Mouse (Mus musculus): ENCODE results near the gene Kri1. TPM values are rescaled to one million over a fixed set of nuclear protein-coding genes. Genes with fewer than 3 reads are reported as not detected.
"Not testable (repeated sequence)": the region's sequence is repeated elsewhere in the genome, so short reads cannot be mapped to it uniquely, and the experiment has no call there.

Kri1 gene
- polyA plus RNA-seq, 1 experiment from 2014 or later = 18.0 TPM

DNA sequence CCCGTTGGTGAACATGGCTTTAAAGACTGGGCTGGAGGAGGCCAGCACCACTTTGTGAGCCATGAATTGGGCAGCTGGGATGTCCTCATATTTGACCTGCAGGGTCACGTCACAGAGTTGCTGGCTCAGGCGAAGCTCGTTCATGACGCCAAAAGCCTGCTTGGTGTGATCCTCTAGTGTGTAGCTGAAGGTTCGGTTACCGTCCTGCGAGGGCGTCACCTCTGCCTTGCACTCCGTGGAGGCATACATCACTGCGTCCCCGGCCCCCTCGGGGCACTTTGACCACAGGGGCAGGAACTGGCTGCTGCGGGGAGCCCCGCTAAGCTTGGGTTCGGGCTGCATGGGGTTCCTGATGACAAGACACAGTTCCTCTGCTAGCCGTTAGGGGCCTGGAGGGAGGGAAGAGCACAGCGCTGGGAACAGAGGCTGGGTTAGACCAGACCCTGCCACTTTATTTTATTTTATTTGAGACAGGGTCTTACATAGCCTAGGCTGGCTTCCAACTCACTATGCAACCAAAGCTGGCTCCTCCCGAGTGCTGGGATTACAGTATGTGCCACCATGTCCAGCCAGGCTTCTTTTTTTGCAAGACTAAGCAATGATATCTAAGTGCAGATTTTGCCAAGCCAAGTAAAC lies 50.3 kb downstream of the Kri1 start:
- Histone ChIP-seq H3K9ac (replicated peaks) (peak overlapping the region; percentile 94), H3K36me3 (peaks cover 18% of the 10 kb centered on the region; the same call in 1 of the 2 replicates), H3K4me2 (replicated peaks) (peak overlapping the region; percentile 60), H3K27ac (replicated peaks) (peak overlapping the region; percentile 86), H3K4me1 (peaks cover 22% of the 10 kb centered on the region), H3K27me3 (0 out of 2 replicates have a peak, but pooled peaks cover under 1% of the 10 kb centered on the region), H3K4me3 (peak overlapping the region; percentile 96), H3K9me3 (no peaks in the 10 kb centered on the region)
- WGBS = 21% methylated on average over 19 of the region's 19 CpGs
- ATAC-seq (replicated peaks) = 0 out of 2 replicates have a peak, but pooled peaks have one; percentile 33

DNA sequence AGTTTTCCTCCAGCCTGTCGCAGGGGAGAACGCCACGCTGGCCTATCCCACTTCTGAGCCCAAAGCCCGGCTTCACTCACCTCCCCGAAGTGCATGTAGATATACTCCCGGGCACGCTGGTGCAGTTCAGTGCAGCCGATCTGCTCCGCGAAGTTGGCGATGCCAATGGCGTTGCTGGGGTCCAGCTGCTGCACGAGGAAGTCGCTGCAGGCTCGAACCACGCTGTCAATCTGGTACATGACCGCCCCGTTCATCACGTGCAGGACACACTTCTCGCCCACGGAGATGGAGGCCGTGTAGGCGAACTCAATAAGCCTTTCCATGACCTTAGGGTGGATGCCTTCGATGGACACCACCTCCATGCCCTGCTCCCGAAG lies 50.8 kb downstream of the Kri1 start:
- Histone ChIP-seq H3K36me3 (peaks cover 18% of the 10 kb centered on the region; the same call in 1 of the 2 replicates), H3K4me1 (peaks cover 22% of the 10 kb centered on the region), H3K4me3 (peak overlapping the region; percentile 96; the same call in 1 of the 2 replicates), H3K4me2 (replicated peaks) (peak overlapping the region; percentile 60), H3K9me3 (no peaks in the 10 kb centered on the region), H3K27me3 (no peaks in the 10 kb centered on the region), H3K27ac (replicated peaks) (no peak overlapping the region), H3K9ac (replicated peaks) (peak overlapping the region; percentile 94; the same call in 1 of the 2 replicates)
- 83% methylated on average over 25 of the region's 25 CpGs for WGBS
- ATAC-seq (replicated peaks) = no peak

DNA sequence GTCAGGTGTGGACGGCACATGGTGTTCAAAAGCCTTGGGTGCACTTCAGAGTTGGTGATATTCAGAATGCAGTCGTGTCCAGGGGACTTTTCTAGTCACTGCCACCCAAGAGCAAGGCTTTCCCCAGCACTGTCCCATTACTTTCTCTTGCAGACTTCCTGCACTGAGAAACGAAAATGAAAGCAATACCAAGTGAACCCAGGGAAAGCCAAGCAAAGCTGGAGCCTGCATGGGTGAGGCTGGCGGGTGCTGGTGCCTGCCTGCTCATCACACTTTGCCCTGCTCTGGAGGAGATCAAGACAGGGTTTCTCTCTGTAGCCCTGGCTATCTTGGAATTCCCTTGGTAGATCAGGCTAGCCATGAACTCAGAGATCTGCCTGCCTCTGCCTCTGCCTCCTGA lies 52.4 kb downstream of the Kri1 start:
- Histone ChIP-seq H3K4me3 (no peak overlapping the region), H3K36me3 (peaks cover 24% of the 10 kb centered on the region; the same call in 1 of the 2 replicates), H3K27me3 (no peaks in the 10 kb centered on the region), H3K9ac (replicated peaks) (no peak overlapping the region), H3K27ac (replicated peaks) (no peak overlapping the region), H3K4me2 (replicated peaks) (no peak overlapping the region), H3K9me3 (no peaks in the 10 kb centered on the region), H3K4me1 (peaks cover 22% of the 10 kb centered on the region)
- no peak for ATAC-seq (replicated peaks)
- WGBS = 85% methylated on average over 4 of the region's 4 CpGs

DNA sequence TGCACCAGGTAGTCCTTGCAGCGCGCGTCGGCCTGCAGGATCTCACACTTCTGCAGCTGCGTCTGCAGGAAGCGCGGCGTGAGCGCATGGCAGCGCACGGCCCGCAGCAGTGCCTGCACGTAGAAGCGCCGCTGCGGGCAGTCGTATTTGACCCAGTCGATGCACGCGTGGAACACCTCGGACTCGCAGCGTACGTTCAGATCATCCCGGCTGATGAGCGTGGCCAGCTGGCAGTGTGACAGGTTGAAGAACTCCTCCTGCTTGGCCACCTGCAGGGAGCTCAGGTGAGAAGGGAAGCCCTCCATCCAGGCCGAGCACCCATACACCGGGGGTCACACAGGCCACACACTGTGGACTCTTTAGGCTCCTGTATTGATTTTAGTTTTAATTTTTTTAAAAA lies 54.0 kb downstream of the Kri1 start:
- Histone ChIP-seq H3K4me3 (no peak overlapping the region), H3K4me2 (replicated peaks) (no peak overlapping the region), H3K9me3 (no peaks in the 10 kb centered on the region), H3K9ac (replicated peaks) (no peak overlapping the region), H3K27me3 (no peaks in the 10 kb centered on the region), H3K4me1 (peaks cover 18% of the 10 kb centered on the region), H3K27ac (replicated peaks) (no peak overlapping the region), H3K36me3 (peaks cover 39% of the 10 kb centered on the region; the same call in 1 of the 2 replicates)
- no peak for ATAC-seq (replicated peaks)
- WGBS = 87% methylated on average over 28 of the region's 28 CpGs

DNA sequence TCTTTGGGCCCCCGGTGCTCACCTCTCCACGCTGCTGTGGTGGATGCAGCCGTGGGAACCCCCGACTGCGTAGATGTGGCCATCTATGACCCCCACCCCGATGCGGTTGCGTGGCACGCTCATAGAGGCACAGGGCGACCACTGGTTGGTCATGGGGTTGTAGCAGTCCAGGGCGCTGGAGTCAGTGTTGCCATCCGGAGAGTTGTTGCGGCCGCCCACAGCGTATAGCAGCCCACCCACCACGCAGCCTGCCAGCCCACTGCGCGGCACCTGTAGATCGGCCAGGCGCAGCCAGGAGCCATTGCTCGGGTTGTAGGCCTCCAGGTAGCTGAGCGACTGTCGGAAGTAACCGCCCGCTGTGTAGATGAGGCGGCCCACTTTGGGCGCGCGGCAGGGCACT lies 54.4 kb downstream of the Kri1 start:
- peaks cover 39% of the 10 kb centered on the region; the same call in 1 of the 2 replicates for H3K36me3 ChIP-seq
- no peak overlapping the region for H3K4me3 ChIP-seq
- H3K9me3 ChIP-seq = no peaks in the 10 kb centered on the region
- H3K27ac ChIP-seq (replicated peaks) = no peak overlapping the region
- ATAC-seq (replicated peaks) = no peak
- H3K4me2 ChIP-seq (replicated peaks) = no peak overlapping the region
- 88% methylated on average over 29 of the region's 29 CpGs for WGBS
- no peaks in the 10 kb centered on the region for H3K27me3 ChIP-seq
- peaks cover 18% of the 10 kb centered on the region for H3K4me1 ChIP-seq
- no peak overlapping the region for H3K9ac ChIP-seq (replicated peaks)

DNA sequence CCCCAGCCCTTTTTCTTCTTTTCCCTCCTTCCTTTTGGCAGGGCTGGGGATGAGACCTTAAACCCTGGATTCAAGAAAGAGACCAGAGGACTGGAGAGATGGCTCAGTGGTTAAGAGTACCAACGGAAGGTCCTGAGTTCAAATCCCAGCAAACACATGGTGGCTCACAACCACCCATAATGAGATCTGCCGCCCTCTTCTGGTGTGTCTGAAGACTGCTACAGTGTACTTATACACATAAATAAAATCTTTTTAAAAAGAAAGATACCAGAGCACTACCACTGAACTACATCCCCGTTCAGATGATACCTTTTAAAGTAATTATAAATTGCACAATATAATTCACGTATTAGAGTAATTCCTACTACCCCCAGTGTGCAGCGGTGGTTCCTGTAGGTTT lies 54.9 kb downstream of the Kri1 start:
- WGBS = 87% methylated on average over 5 of the region's 5 CpGs
- no peak overlapping the region for H3K4me2 ChIP-seq (replicated peaks)
- H3K27me3 ChIP-seq = no peaks in the 10 kb centered on the region
- H3K27ac ChIP-seq (replicated peaks) = no peak overlapping the region
- H3K4me1 ChIP-seq = peaks cover 17% of the 10 kb centered on the region
- no peak overlapping the region for H3K9ac ChIP-seq (replicated peaks)
- H3K4me3 ChIP-seq = no peak overlapping the region
- peaks cover 39% of the 10 kb centered on the region; the same call in 1 of the 2 replicates for H3K36me3 ChIP-seq
- no peaks in the 10 kb centered on the region for H3K9me3 ChIP-seq
- ATAC-seq (replicated peaks) = no peak

DNA sequence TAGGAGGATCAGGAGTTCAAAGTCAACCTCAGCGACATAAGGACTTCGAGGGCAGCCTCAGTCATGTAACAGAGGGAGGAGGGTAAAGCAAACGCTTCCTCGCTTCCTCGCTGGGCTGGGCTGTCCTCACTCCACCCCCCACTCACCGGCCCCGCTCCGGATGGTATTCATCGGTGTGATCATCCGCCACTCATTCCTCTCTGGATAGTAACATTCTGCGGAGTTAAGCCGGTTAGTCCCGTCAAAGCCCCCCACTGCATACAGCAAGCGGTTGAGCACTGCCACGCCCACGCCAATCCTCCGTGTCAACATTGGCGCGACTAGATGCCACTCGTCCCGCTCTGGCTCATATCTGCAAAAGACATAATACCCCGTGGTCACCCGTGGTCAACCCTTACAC lies 56.2 kb downstream of the Kri1 start:
- Histone ChIP-seq H3K4me2 (replicated peaks) (no peak overlapping the region), H3K27ac (replicated peaks) (no peak overlapping the region), H3K4me3 (no peak overlapping the region), H3K9ac (replicated peaks) (no peak overlapping the region), H3K36me3 (peaks cover 39% of the 10 kb centered on the region; the same call in 1 of the 2 replicates), H3K4me1 (peaks cover 15% of the 10 kb centered on the region), H3K9me3 (no peaks in the 10 kb centered on the region), H3K27me3 (no peaks in the 10 kb centered on the region)
- ATAC-seq (replicated peaks) = no peak
- 62% methylated on average over 23 of the region's 23 CpGs for WGBS

DNA sequence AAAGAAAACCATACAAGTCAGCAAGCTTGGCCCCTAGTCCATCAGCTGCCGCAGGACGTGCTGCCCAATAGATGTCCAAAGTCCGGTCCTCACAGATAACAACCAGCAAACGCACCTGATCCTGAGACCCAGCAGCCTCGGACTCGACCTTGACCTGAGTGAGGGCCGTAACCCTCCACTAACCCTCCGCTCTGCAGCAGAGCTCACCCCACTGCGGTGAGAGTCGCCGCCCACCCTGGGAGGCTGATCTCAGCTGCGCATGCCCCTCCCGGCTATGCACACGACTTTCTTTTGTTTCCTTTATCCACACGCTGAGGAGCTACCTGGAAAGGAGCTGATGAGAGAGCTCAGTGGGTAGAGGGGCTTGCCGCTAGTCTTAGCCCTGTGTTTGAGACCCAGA lies 60.4 kb downstream of the Kri1 start:
- H3K27ac ChIP-seq (replicated peaks) = 0 out of 2 replicates have a peak overlapping the region, but pooled peaks have one; percentile 9
- peak overlapping the region; percentile 49 for H3K4me2 ChIP-seq (replicated peaks)
- WGBS = 14% methylated on average over 16 of the region's 16 CpGs
- H3K4me1 ChIP-seq = peaks cover 18% of the 10 kb centered on the region
- peak overlapping the region; percentile 48 for H3K9ac ChIP-seq (replicated peaks)
- H3K27me3 ChIP-seq = no peaks in the 10 kb centered on the region
- H3K4me3 ChIP-seq = peak overlapping the region; percentile 33
- peak; percentile 64 for ATAC-seq (replicated peaks)
- H3K36me3 ChIP-seq = peaks cover 21% of the 10 kb centered on the region; the same call in 1 of the 2 replicates
- no peaks in the 10 kb centered on the region for H3K9me3 ChIP-seq

DNA sequence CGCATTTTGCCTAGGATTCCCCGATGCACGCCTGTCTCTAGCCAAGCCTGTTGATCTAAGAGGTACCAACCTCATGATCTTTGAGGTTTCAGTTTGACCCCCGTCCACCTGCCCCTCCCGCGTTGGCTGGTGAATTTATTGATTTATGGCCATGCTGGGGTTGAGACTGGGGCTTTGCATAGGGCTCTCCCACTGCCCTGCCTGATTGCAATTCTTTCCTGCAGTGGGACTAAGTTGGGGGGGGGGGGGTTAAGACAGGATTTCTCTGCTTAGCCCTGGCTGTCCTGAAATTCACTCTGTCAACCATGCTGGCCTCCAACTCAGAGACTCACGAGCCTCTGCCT lies 62.4 kb downstream of the Kri1 start:
- Histone ChIP-seq H3K9ac (replicated peaks) (no peak overlapping the region), H3K4me3 (peak overlapping the region; percentile 3; the same call in 1 of the 2 replicates), H3K4me1 (peaks cover 26% of the 10 kb centered on the region), H3K36me3 (peaks cover 15% of the 10 kb centered on the region; the same call in 1 of the 2 replicates), H3K27me3 (no peaks in the 10 kb centered on the region), H3K9me3 (no peaks in the 10 kb centered on the region), H3K4me2 (replicated peaks) (peak overlapping the region; percentile 22), H3K27ac (replicated peaks) (no peak overlapping the region)
- 22% methylated on average over 7 of the region's 7 CpGs for WGBS
- no peak for ATAC-seq (replicated peaks)

DNA sequence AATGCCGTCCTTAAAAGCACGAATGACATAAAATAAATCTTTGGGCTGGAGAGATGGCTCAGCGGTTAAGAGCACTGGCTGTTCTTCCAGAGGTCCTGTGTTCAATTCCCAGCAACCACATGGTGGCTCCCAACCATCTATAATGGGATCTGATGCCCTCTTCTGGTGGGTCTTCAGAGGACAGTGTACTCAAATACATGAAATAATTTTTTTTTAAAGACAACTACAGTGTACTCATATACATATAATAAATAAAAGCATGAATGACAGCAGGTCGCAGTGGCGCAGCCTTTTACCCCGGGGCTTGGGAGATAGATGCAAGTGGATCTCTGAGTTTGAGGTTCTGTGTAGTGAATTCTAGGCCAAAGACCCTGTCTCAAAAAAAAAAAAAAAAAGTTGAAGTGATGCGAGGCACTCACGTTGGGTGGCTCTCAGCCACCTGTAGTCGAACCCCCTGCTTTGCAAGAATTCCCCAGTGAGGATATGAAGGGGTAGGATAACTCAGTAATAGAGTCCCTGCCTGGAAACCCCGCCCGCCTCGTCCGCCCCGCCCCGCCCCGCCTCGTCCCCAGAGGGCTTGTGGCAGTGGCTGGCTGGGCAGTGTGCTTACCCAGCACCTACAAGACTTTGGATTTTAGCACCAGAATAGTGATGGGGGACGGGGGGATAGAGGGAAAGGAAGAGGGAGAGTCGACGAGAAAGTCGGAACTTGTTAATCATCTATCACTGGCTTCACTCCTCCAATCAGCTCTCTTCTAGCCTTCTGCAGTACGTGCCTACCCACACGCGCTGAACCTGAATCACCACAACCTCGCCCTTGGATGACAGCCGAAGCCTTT lies 63.0 kb downstream of the Kri1 start:
- H3K9ac ChIP-seq (replicated peaks) = no peak overlapping the region

DNA sequence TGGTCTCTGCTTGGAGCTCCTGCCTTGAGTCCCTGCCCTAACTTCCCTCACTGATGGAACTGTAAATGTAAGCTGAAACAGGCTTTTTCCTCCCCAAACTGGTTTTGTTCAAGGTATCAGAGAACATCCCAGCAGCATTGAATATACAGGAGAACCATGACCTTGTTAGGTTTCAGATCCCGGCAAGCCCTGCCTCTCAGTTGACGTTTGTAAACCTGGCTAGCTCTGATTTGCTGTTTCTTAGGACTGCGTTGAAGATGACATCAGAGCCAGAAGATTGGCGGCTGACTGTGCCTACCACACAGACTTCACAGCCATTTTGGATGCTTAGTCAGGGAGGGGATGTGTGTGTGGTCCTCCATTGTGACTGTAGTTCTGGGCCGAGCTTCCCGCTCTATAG lies 63.9 kb downstream of the Kri1 start:
- 0 out of 2 replicates have a peak, but pooled peaks cover 1% of the 10 kb centered on the region for H3K36me3 ChIP-seq
- no peak overlapping the region for H3K4me2 ChIP-seq (replicated peaks)
- 90% methylated on average over 6 of the region's 6 CpGs for WGBS
- peaks cover 26% of the 10 kb centered on the region for H3K4me1 ChIP-seq
- no peak for ATAC-seq (replicated peaks)
- H3K27ac ChIP-seq (replicated peaks) = no peak overlapping the region
- H3K9me3 ChIP-seq = no peaks in the 10 kb centered on the region
- no peak overlapping the region for H3K4me3 ChIP-seq
- H3K9ac ChIP-seq (replicated peaks) = no peak overlapping the region
- no peaks in the 10 kb centered on the region for H3K27me3 ChIP-seq

More for the DNA sequence above, 63.0 kb downstream of the Kri1 start:
- Histone ChIP-seq H3K36me3 (peaks cover 9% of the 10 kb centered on the region; the same call in 1 of the 2 replicates), H3K4me1 (peaks cover 26% of the 10 kb centered on the region), H3K9me3 (no peaks in the 10 kb centered on the region), H3K27me3 (no peaks in the 10 kb centered on the region), H3K27ac (replicated peaks) (no peak overlapping the region), H3K4me3 (peak overlapping the region; percentile 3; the same call in 1 of the 2 replicates), H3K4me2 (replicated peaks) (peak overlapping the region; percentile 22)
- WGBS = 26% methylated on average over 26 of the region's 26 CpGs
- no peak for ATAC-seq (replicated peaks)

DNA sequence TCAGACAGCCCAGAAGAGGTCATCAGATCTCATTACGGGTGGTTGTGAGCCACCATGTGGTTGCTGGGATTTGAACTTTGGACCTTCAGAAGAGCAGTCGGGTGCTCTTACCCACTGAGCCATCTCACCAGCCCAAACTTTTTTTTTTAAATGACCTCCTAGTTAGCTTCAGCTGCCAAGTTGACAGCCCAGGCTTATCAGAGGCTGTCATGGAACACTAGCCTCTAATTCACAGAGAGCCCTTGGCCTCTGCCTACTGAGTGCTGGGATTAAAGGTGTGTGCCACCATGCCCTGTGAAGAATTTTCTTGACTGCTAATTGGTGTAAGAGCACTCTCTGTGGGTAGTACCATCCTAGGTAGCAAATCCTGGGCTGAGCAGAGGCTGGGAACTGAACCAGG lies 64.3 kb downstream of the Kri1 start:
- not testable (repeated sequence) for H3K4me3 ChIP-seq; H3K27me3 ChIP-seq; H3K9me3 ChIP-seq; H3K36me3 ChIP-seq; H3K4me2 ChIP-seq (replicated peaks); ATAC-seq (replicated peaks); H3K9ac ChIP-seq (replicated peaks); H3K27ac ChIP-seq (replicated peaks)
- WGBS = 96% methylated on average over 2 of the region's 2 CpGs
- H3K4me1 ChIP-seq = peaks cover 26% of the 10 kb centered on the region

Measured in forebrain, embryonic 15.5 days (tissue).